Mouse (Mus musculus) layer of hippocampus, adult 9-11 months (tissue): Measurements from ENCODE around the gene 1110002E22Rik.

ENCODE experiments used
- DNase-seq: peaks from one replicate; pipeline ENCODE4 v3.0.0; 2022

The 1110002E22Rik gene

DNA sequence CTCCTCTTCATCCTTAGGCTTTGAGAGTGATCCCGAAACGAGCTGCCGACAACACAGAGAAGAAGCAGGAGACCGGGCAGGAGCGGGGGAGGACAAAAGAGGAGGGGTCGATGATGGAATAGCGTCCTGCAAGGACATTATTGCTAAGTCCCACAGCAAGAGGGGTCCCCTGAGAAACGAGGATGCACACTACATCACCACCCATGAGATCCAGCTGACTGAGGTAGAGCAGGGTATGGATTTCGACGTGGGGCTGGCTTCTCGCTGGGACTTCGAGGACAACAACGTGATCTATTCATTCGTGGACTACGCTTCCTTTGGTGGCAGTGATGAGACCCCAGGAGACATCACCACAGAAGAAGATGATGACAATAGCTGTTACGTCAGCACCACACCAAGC, 1.1 kb downstream of the 1110002E22Rik start:
- DNase-seq, result no peak

GRCm38 (mm10) chr3:138066348-138066856, 1.6 kb downstream of the 1110002E22Rik start:
- peak; percentile 54 for DNase-seq

- DNase-seq, result no peak
Measured at GRCm38 (mm10) chr3:138067288-138067687, 2.4 kb downstream of the 1110002E22Rik start, which contains the start of gene Gm5105. Gene Gm5105, minus strand, starts transcription at chr3:138067388.

DNA sequence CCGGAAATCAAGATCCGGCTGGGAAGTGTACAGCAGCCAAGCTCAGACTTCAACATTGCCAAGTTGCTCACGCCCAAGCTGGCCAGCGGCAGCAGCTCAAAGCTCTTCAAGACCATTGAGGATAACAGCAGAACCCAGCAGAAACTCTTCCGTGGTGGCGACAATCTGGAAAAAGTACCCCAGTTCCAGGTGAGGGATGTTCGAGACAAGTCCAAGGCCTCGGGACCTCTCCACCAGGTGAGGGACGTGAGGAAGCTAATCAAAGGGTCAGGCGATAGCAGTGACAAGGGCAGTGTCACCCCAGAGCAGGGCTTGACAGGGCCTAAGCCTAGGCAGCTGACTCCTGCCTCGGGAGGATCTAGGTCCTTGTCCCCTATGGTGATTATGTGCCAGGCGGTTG, 3.3 kb downstream of the 1110002E22Rik start:
- no peak for DNase-seq

- DNase-seq, result no peak
Measured at GRCm38 (mm10) chr3:138069756-138070511, 5.1 kb downstream of the 1110002E22Rik start.

- DNase-seq, result no peak
Measured at GRCm38 (mm10) chr3:138071004-138071403, 6.2 kb downstream of the 1110002E22Rik start.

- DNase-seq, result no peak
Measured at GRCm38 (mm10) chr3:138071476-138072073, 6.7 kb downstream of the 1110002E22Rik start.

- no peak for DNase-seq
Measured at GRCm38 (mm10) chr3:138074214-138074613, 9.4 kb downstream of the 1110002E22Rik start.

- DNase-seq, result no peak
Measured at GRCm38 (mm10) chr3:138075209-138075608, 10.4 kb downstream of the 1110002E22Rik start.

GRCm38 (mm10) chr3:138077476-138078340, 12.9 kb downstream of the 1110002E22Rik start:
- no peak for DNase-seq

DNA sequence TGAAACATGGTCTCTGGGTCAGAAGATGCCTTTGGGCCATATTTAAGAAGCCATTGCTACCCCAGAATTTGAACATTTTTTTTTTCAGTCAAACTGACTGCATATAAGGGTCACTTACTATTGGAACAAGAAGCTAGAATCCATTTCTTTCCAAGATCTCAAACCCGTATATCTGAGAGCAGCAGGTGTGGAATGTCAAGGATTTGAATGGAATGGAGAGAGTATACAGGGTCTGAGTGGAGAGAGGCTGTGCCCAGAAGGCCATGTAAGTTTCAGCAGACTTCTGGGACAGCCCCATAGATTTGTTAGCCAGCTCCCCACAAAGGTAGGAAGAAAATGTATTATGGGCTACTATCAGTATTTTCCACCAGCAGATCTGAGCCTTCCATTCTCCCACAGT, 13.8 kb downstream of the 1110002E22Rik start:
- DNase-seq, result no peak

GRCm38 (mm10) chr3:138083073-138083637, 18.3 kb downstream of the 1110002E22Rik start:
- DNase-seq, result peak; percentile 44

DNA sequence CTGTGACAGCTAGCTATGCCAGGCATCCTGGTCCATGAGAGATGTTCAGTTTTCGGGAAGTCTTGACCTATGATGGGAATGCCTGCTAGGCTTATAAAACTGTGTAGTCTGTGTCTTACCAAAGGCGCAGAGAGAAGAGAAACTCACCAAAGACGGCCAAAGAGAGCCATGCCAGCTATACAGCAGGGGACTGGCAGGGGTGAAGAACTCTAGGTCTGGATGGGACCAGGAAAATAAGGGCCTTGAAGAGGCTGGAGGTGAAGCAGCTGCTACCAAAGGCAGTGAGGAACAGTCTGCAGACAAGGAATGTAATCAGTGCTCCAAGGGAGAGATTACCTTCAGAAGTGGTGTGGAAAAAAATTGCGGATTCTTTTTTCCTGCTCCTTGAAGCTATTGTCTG, 19.0 kb downstream of the 1110002E22Rik start:
- DNase-seq, result no peak

GRCm38 (mm10) chr3:138095301-138095700, 30.4 kb downstream of the 1110002E22Rik start:
- DNase-seq, result peak; percentile 81

DNA sequence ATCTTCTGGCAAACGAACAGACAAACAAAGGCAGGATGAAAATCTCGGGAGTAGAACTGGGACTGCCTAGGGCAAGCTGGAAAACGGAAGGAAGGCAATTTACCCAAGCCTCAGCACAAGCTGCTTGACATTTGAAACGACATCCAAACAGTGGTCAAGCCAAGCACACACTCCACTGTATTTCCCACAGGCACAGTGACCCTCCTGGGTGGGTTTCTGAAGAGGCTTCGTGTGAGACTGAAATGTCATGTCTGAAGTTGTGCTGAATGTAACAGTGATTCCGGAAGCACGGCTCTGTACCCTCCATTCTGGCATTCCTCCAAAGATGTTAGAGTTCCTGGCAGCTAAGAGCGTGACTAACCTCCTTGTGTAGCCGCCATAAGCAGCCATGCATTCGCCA, 30.9 kb downstream of the 1110002E22Rik start:
- DNase-seq, result peak; percentile 10

- no peak for DNase-seq
Measured at GRCm38 (mm10) chr3:138096263-138097028, 31.6 kb downstream of the 1110002E22Rik start.

DNA sequence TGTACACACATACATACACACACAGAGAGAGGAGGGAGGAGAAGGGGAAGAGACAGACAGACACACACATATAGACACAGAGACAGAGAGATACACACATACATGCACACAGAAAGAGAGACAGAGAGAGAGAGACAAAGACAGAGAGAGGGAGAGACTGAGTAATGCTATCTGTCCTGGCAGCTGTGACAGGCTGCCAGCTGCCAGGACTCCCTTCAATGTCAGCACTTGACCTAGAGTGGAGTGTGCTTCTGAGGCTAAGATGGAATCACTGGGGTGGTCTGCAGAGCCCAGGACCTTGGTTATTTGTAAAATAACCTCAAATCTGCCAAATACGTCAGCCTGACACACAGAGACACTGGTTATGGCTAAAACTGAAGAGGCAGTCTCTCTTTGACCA, 32.9 kb downstream of the 1110002E22Rik start:
- DNase-seq, result no peak

GRCm38 (mm10) chr3:138101936-138102335, 37.1 kb downstream of the 1110002E22Rik start:
- no peak for DNase-seq

DNA sequence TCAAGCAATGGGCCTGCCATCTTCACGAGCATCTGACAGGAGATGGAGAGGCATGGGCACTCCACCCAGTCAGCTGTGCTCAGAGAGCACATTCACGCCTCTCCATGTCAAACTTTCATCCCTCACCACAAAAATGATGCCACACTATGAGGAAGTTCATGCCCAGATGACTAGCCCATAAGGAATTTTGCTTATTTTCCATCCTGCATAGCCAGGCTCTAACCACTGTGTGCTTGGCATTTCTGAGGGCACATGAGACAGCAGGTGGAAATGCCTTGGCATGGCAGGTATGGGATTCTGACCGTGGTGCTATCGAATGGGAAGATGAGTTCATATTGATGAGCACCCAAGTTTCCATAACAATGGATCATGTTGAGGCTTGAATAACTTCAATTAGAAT, 38.8 kb downstream of the 1110002E22Rik start:
- DNase-seq, result no peak

DNA sequence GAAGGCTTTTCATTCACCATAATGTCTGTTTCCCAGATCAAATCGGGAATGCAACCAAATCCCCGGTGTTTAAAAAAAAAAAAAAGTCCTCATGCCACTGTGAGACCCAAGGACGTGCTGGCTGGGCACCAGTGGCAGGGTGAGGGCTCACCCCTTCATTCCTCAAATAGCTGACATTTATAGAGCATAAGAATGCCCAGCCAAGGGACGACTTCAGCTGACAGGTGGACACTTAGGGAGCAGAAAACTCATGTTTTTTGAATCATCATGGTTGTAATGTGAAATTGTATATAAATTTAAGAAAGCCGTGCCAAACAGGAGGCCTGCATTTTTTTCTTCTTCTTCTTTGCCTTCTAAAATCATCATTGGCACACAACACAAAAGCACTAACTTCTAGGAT, 40.2 kb downstream of the 1110002E22Rik start:
- no peak for DNase-seq

DNA sequence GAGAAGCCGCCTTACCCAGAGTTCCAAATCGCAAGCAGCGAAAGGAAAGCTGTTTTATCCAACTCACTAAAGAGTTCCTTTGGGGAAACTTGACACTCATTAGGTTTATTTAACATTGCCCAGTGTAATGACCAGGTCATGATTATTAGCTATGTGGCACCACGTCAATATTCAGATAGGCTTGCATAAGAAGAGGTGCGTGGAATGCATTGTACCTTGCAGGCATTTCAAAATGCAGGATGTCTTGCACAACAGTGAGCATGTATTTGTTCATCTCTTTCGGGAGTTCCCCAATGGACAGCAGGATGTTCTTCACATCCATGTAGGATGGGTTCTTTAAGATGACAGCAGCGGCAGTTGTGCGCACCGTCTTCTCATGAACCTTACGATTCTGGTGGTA, 42.0 kb downstream of the 1110002E22Rik start:
- no peak for DNase-seq
